Mouse (Mus musculus): ENCODE measurements around the gene Ap5s1. TPM values are rescaled to one million over a fixed set of nuclear protein-coding genes. Genes with fewer than 3 reads are reported as not detected.
A peak's percentile ranks its signal among the peaks of the same experiment; 100 is the strongest.

The Ap5s1 gene
- polyA plus RNA-seq, 1 experiment from 2014 or later: 19.5 TPM

- H3K4me2 ChIP-seq (ENCODE audit: low read depth, low read length): peak within 1 kb of the TSS; percentile 90
- TF ChIP-seq CTCF (IDR thresholded peaks at IDR 0.05; ENCODE audit: low read depth): peak; percentile 44
- no peak for TF ChIP-seq EP300 (IDR thresholded peaks at IDR 0.05; ENCODE audit: low read depth)
- H3K36me3 ChIP-seq (replicated peaks; ENCODE audit: insufficient read depth, low read length): 0 out of 2 replicates have a peak, but pooled peaks cover 4% of the 10 kb centered on the region
- 5% methylated on average over 36 of the region's 57 CpGs for WGBS (ENCODE audit: insufficient replicate concordance)
- H3K4me1 ChIP-seq (ENCODE audit: insufficient read depth): peaks cover 47% of the 10 kb centered on the region
- H3K9me3 ChIP-seq (ENCODE audit: low read length): no peaks in the 10 kb centered on the region
- peak; percentile 88 for DNase-seq
- no peaks in the 10 kb centered on the region for H3K27me3 ChIP-seq (ENCODE audit: insufficient read depth, low read length)
- peak; percentile 90 for ATAC-seq
- peak within 1 kb of the TSS; percentile 88 for H3K27ac ChIP-seq (ENCODE audit: low read depth)
- H3K4me3 ChIP-seq (ENCODE audit: low read depth, low read length): peak within 1 kb of the TSS; percentile 58
- peak within 1 kb of the TSS; percentile 71 for H3K9ac ChIP-seq (replicated peaks)
These were observed 26.8 kb upstream of the Ap5s1 start, which contains the start of gene Cenpb for GRCm38 (mm10) chr2:131179990-131180587. Gene Cenpb (minus strand): TSS chr2:131180067.

- peak overlapping the region; percentile 78 for H3K9ac ChIP-seq (replicated peaks)
- TF ChIP-seq CTCF (IDR thresholded peaks at IDR 0.05; ENCODE audit: low read depth): no peak
- TF ChIP-seq EP300 (IDR thresholded peaks at IDR 0.05; ENCODE audit: low read depth): no peak
- 3% methylated on average over 14 of the region's 14 CpGs for WGBS (ENCODE audit: insufficient replicate concordance)
- H3K4me2 ChIP-seq (ENCODE audit: low read depth, low read length): peak overlapping the region; percentile 86
- peak overlapping the region; percentile 74 for H3K4me3 ChIP-seq (ENCODE audit: low read depth, low read length)
- peak overlapping the region; percentile 85 for H3K27ac ChIP-seq (ENCODE audit: low read depth)
- ATAC-seq (peak; percentile 43), DNase-seq (no peak)
- H3K27me3 ChIP-seq (ENCODE audit: insufficient read depth, low read length): no peaks in the 10 kb centered on the region
- H3K36me3 ChIP-seq (replicated peaks; ENCODE audit: insufficient read depth, low read length): peaks cover 25% of the 10 kb centered on the region
- H3K9me3 ChIP-seq (ENCODE audit: low read length): no peaks in the 10 kb centered on the region
- H3K4me1 ChIP-seq (ENCODE audit: insufficient read depth): peaks cover 37% of the 10 kb centered on the region
These were observed 20.5 kb upstream of the Ap5s1 start for GRCm38 (mm10) chr2:131186343-131186742.

DNA sequence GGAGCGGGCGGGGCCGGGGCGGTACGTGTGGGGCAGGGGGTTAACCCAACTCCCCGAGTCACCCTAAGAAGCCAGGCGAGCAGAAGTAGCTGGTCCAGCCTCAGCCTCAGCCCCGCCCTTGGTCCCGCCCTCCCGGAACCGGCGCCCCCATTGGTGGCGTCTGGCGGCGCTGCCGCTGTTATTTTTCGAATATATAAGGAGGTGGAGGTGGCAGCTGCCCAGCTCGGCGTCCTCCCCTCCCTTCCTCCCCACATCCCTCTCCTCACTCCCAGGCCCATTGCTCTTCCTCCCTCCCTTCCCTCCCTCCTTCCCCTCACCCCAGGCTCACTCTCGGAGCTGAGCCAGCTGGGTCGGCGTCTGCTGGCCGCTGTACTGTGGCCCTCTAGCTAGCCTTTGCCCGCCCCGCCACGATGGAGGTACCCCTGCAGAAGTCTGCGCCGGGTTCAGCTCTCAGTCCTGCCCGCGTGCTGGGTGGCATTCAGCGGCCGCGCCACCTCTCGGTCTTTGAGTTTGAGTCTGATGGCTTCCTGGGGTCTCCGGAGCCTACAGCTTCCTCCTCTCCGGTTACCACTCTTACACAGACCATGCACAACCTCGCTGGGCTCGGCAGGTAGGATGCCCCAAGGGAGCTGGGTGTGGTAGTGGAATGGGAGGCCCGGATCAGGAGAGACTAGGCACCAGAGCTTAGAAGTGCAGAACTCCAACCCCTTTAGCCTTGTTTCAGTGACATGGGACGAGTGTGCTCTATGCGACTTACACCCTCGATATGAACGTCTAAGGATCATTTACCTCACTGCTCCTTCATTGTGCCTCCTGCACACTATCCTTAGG lies 19.9 kb upstream of the Ap5s1 start, which contains the start of the genes Cdc25b and Spef1:
Gene Cdc25b (plus strand): TSS at position 179 of the 831 bp plus-strand sequence.
Gene Spef1 (minus strand): TSS at position 512 of the 831 bp plus-strand sequence.
- H3K4me1 ChIP-seq (ENCODE audit: insufficient read depth): peaks cover 37% of the 10 kb centered on the region
- H3K9me3 ChIP-seq (ENCODE audit: low read length): no peaks in the 10 kb centered on the region
- H3K27me3 ChIP-seq (ENCODE audit: insufficient read depth, low read length): no peaks in the 10 kb centered on the region
- peak within 1 kb of the TSS; percentile 78 for H3K9ac ChIP-seq (replicated peaks)
- 1% methylated on average over 40 of the region's 43 CpGs for WGBS (ENCODE audit: insufficient replicate concordance)
- peaks cover 31% of the 10 kb centered on the region for H3K36me3 ChIP-seq (replicated peaks; ENCODE audit: insufficient read depth, low read length)
- peak; percentile 46 for TF ChIP-seq CTCF (IDR thresholded peaks at IDR 0.05; ENCODE audit: low read depth)
- no peak; the same call in 1 of the 2 replicates for TF ChIP-seq EP300 (IDR thresholded peaks at IDR 0.05; ENCODE audit: low read depth)
- ATAC-seq (peak; percentile 88), DNase-seq (peak; percentile 94)
- H3K4me2 ChIP-seq (ENCODE audit: low read depth, low read length): peak within 1 kb of the TSS; percentile 86
- H3K27ac ChIP-seq (ENCODE audit: low read depth): peak within 1 kb of the TSS; percentile 85
- H3K4me3 ChIP-seq (ENCODE audit: low read depth, low read length): peak within 1 kb of the TSS; percentile 74

DNA sequence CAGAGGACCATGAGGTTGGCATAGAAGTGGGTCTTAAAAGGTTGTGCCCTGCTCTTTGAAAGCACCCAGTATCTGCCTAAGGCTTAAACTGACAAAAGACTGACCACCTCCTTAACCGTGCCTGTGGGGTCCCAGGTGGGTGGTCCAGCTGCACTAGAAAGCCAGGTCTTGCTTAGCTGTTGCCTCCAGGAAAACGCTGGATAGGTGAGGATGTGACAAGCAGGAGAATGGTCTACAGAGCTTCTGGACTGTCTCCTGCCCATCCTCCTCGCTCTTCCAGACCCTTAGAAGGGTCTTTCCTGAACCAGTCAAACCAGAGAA lies 19.3 kb upstream of the Ap5s1 start:
- Histone ChIP-seq H3K9me3 (ENCODE audit: low read length) (no peaks in the 10 kb centered on the region), H3K4me1 (ENCODE audit: insufficient read depth) (peaks cover 37% of the 10 kb centered on the region), H3K4me2 (ENCODE audit: low read depth, low read length) (peak overlapping the region; percentile 86), H3K36me3 (replicated peaks; ENCODE audit: insufficient read depth, low read length) (peaks cover 35% of the 10 kb centered on the region), H3K27ac (ENCODE audit: low read depth) (peak overlapping the region; percentile 85), H3K4me3 (ENCODE audit: low read depth, low read length) (peak overlapping the region; percentile 74), H3K27me3 (ENCODE audit: insufficient read depth, low read length) (no peaks in the 10 kb centered on the region), H3K9ac (replicated peaks) (peak overlapping the region; percentile 78)
- DNase-seq (no peak), ATAC-seq (no peak)
- WGBS (ENCODE audit: insufficient replicate concordance): 42% methylated on average over 3 of the region's 3 CpGs
- TF ChIP-seq EP300 (IDR thresholded peaks at IDR 0.05; ENCODE audit: low read depth) (no peak), CTCF (IDR thresholded peaks at IDR 0.05; ENCODE audit: low read depth) (no peak)

GRCm38 (mm10) chr2:131188311-131188710 lies 18.6 kb upstream of the Ap5s1 start:
- Histone ChIP-seq H3K4me1 (ENCODE audit: insufficient read depth) (peaks cover 37% of the 10 kb centered on the region), H3K36me3 (replicated peaks; ENCODE audit: insufficient read depth, low read length) (peaks cover 43% of the 10 kb centered on the region), H3K4me2 (ENCODE audit: low read depth, low read length) (peak overlapping the region; percentile 86), H3K9ac (replicated peaks) (peak overlapping the region; percentile 78), H3K27me3 (ENCODE audit: insufficient read depth, low read length) (no peaks in the 10 kb centered on the region), H3K4me3 (ENCODE audit: low read depth, low read length) (peak overlapping the region; percentile 74), H3K27ac (ENCODE audit: low read depth) (peak overlapping the region; percentile 85), H3K9me3 (ENCODE audit: low read length) (no peaks in the 10 kb centered on the region)
- TF ChIP-seq EP300 (IDR thresholded peaks at IDR 0.05; ENCODE audit: low read depth) (peak; percentile 34; the same call in 1 of the 2 replicates), CTCF (IDR thresholded peaks at IDR 0.05; ENCODE audit: low read depth) (peak; percentile 59)
- WGBS (ENCODE audit: insufficient replicate concordance): 77% methylated on average over 5 of the region's 5 CpGs
- DNase-seq (no peak), ATAC-seq (no peak)

Data from liver, postnatal 0 days (tissue).